ENCODE assay signal across 24 mouse cellular contexts in the genomic region with DNA sequence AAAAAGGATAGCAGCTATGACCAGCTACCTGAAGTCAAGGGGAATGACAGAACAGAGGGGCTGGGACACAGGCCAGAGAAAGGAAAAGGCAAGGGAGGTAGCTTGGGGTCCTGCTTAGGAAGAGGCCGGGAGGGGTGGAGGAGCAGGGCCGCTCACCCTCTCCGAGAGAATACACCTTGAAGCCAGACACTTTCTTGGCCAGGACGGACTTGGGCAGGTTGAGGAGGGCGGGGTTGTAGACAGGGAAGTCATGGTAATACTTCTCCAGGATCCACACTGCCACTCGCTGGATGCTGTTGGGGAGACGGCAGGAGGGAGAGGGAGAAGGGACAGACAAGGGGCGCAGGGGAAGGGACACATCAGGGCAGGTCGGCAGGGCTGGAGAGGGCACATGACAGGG. TPM values are rescaled to one million over a fixed set of nuclear protein-coding genes. Genes with fewer than 3 reads are reported as not detected.
DNase-seq lines count a peak whose midpoint lies in the region; ATAC-seq and TF ChIP-seq lines count a peak whose summit lies in the region.
"Had no signal": no experiment of that assay in that cellular context is flagged by ENCODE, and none has a peak within 500 bp of the region (broad histone marks: within the 10 kb centered on the region; RNA-seq: fewer than 3 reads in every experiment).

No protein-coding gene starts in this region.

- H3K4me3 ChIP-seq in heart, embryonic 12.5 days: no peak overlapping the region
- no peak overlapping the region for H3K4me3 ChIP-seq in thymus, adult 2 months (ENCODE audit: control insufficient read depth, insufficient read depth, low read length)
- H3K4me3 ChIP-seq: embryonic facial prominence, embryonic 13.5 days; embryonic facial prominence, embryonic 15.5 days; erythroblast, embryonic 14.5 days; forebrain, embryonic 10.5 days; forebrain, embryonic 13.5 days had no signal

- H3K27ac ChIP-seq in heart, embryonic 12.5 days (ENCODE audit: poor library complexity, severe bottlenecking): no peak overlapping the region
- H3K27ac ChIP-seq in thymus, adult 2 months (ENCODE audit: control insufficient read depth, insufficient read depth, low read length): no peak overlapping the region
- H3K27ac ChIP-seq: embryonic facial prominence, embryonic 13.5 days; embryonic facial prominence, embryonic 15.5 days; forebrain, embryonic 10.5 days; forebrain, embryonic 13.5 days had no signal

- no peak for ATAC-seq in heart, embryonic 12.5 days (ENCODE audit: insufficient number of reproducible peaks, low FRiP score)
- ATAC-seq: forebrain, embryonic 13.5 days; forebrain, embryonic 16.5 days had no signal

- H3K9ac ChIP-seq in heart, embryonic 12.5 days: no peak overlapping the region
- H3K9ac ChIP-seq: embryonic facial prominence, embryonic 13.5 days; embryonic facial prominence, embryonic 15.5 days; forebrain, embryonic 13.5 days had no signal

- 87% methylated on average over 9 of the region's 9 CpGs for WGBS in heart, embryonic 12.5 days
- WGBS in thymus, adult 2 months: 94% methylated on average over 9 of the region's 9 CpGs

- no peak overlapping the region for H3K4me2 ChIP-seq in heart, embryonic 12.5 days
- H3K4me2 ChIP-seq: embryonic facial prominence, embryonic 13.5 days; embryonic facial prominence, embryonic 15.5 days; forebrain, embryonic 13.5 days had no signal

- TF ChIP-seq POLR2A in thymus, adult 2 months (IDR thresholded peaks at IDR 0.05; ENCODE audit: control insufficient read depth, extremely low read depth, insufficient read depth, low read length, poor library complexity): no peak

- H3K4me1 ChIP-seq in heart, embryonic 12.5 days (replicated peaks): no peaks in the 10 kb centered on the region; the same call in 1 of the 2 replicates
- H3K4me1 ChIP-seq in thymus, adult 2 months (replicated peaks; ENCODE audit: control insufficient read depth, insufficient read depth, low read length): 0 out of 2 replicates have a peak, but pooled peaks cover 4% of the 10 kb centered on the region
- H3K4me1 ChIP-seq: embryonic facial prominence, embryonic 13.5 days had no signal

- peaks cover 79% of the 10 kb centered on the region for H3K36me3 ChIP-seq in heart, embryonic 12.5 days
- H3K36me3 ChIP-seq in thymus, adult 2 months (ENCODE audit: control insufficient read depth, insufficient read depth, low read length): peaks cover 30% of the 10 kb centered on the region
- H3K36me3 ChIP-seq: G1E had no signal

- H3K9me3 ChIP-seq in heart, embryonic 12.5 days (replicated peaks): no peaks in the 10 kb centered on the region
- H3K9me3 ChIP-seq: embryonic facial prominence, embryonic 13.5 days; embryonic facial prominence, embryonic 15.5 days; forebrain, embryonic 10.5 days; forebrain, embryonic 13.5 days had no signal

- 0 out of 2 replicates have a peak, but pooled peaks have one; percentile 21 for TF ChIP-seq CTCF in thymus, adult 2 months (IDR thresholded peaks at IDR 0.05; ENCODE audit: borderline replicate concordance, control insufficient read depth, extremely low read depth, insufficient read depth, low read length, poor library complexity)

- DNase-seq in heart, adult 11 months: peak; percentile 88
- DNase-seq in thymus, adult 2 months: no peak
- DNase-seq in thymus, postnatal 25 days: no peak
- DNase-seq in ES-CJ7 (ENCODE audit: low read depth, low spot score) (peak; percentile 24), MN1 (ENCODE audit: low spot score) (no peak)
- DNase-seq: adrenal gland, adult 2 months; adrenal gland, postnatal 10 days; adrenal gland, postnatal 25 days; cerebellum, adult 11 months; cerebellum, adult 18-20 months; cerebellum, adult 8-10 months; cerebellum, adult 9-11 months; cerebellum, postnatal 14 days; cerebellum, postnatal 36 days; embryo, embryonic 11 days had no signal

- no peaks in the 10 kb centered on the region for H3K27me3 ChIP-seq in heart, embryonic 12.5 days (replicated peaks)
- H3K27me3 ChIP-seq in thymus, adult 2 months (ENCODE audit: control insufficient read depth, insufficient read depth, low read length): no peaks in the 10 kb centered on the region
- H3K27me3 ChIP-seq: embryonic facial prominence, embryonic 13.5 days; embryonic facial prominence, embryonic 15.5 days; forebrain, embryonic 13.5 days had no signal

RNA-seq across cellular contexts. Expression of a gene that starts 19.9 kb away (rescaled TPM):
- polyA plus RNA-seq in heart, embryonic 12.5 days (2016; fragmentation: Nextera tagmentation; extraction: Ambion mirVana): 13.5 and 14.4 TPM in 2 replicates
- polyA plus RNA-seq in thymus, adult 2 months (2012; rRNA removed): 20.5 and 27.3 TPM in 2 replicates
- polyA plus RNA-seq: G1E had no signal

RNA-seq across cellular contexts. Expression of a gene that starts 49.0 kb away (rescaled TPM):
- not detected in 2 replicates for polyA plus RNA-seq in heart, embryonic 12.5 days (2016; fragmentation: Nextera tagmentation; extraction: Ambion mirVana)
- polyA plus RNA-seq in thymus, adult 2 months (2012; rRNA removed): 0.14 and 0.18 TPM in 2 replicates
- polyA plus RNA-seq: adrenal gland, adult 2 months; C2C12; erythroblast, embryonic 14.5 days had no signal

Comparison
In these comparisons a context has a peak if more than half of its experiments do, and no peak if none do; other contexts are left out.
1. DNase-seq: peak in heart, adult 11 months (single experiment) and ES-CJ7 (single experiment); none in thymus, adult 2 months (single experiment), thymus, postnatal 25 days (single experiment) and MN1 (single experiment).